Mouse (Mus musculus): ENCODE results near the gene Bdnf.

DNA sequence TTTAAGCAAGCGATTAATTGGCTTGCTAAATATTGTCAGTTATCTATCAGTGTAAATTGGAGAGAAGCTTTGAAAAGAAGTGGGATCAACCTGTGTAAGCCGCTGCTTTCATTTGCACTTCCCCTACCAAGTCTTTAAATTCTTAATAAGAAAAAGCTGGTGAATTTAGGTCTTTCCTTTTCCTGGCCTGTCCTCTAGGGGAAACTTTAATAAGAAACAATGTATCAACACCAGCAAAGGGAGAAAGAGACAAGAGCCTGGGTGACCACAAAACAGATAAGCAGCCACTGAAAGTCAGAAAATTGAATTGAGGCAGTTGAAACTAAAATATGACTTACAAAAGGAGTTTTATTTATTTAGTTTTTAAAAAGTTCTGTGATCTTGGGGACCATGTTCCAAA, 4.9 kb downstream of the Bdnf start:
- TF ChIP-seq CTCF (conservative IDR thresholded peaks at IDR 0.05; ENCODE audit: insufficient read depth, insufficient read length, low read depth, low read length) = no peak
- no peak for TF ChIP-seq POLR2A (IDR thresholded peaks at IDR 0.05; ENCODE audit: low read depth, low read length)

All from kidney, adult 2 months (tissue).